Mouse (Mus musculus): Measurements from ENCODE around the gene Slamf1.
"Not testable (repeated sequence)": the region's sequence is repeated elsewhere in the genome, so short reads cannot be mapped to it uniquely, and the experiment has no call there.

Slamf1 gene

DNA sequence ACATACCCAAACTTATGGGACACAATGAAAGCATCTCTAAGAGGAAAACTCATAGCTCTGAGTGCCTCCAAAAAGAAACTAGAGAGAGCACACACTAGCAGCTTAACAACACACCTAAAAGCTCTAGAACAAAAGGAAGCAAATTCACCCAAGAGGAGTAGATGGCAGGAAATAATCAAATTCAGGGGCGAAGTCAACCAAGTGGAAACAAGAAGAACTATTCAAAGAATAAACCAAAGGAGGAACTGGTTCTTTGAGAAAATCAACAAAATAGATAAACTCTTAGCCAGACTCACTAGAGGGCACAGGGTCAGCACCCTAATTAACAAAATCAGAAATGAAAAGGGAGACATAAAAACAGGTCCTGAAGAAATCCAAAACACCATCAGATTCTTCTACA lies 44.1 kb downstream of the Slamf1 start:
- not testable (repeated sequence) for DNase-seq

- no peak for DNase-seq
These were observed 48.9 kb downstream of the Slamf1 start for GRCm38 (mm10) chr1:171815545-171816439.

DNA sequence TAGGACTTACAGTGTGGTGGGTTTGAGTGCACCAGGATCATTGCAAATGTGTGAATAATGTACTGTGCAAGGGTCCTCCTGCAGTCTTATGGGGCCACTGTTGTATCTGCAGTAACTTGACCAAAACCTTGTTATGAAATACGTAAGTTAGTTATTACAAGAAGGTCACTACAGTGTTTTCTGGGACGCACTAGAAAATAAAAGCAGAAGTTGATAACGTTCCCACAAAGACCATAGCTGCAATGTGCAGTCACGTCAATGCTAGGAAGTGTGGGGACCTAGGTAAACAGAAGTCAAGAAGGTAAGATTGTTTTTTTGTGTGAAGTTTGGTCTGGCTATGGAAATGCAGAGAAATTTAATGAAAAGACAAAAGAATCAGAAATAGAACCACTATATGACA lies 50.1 kb downstream of the Slamf1 start:
- DNase-seq: no peak

- DNase-seq: no peak
These were observed 54.4 kb downstream of the Slamf1 start for GRCm38 (mm10) chr1:171821331-171821730.

GRCm38 (mm10) chr1:171825462-171825861 lies 58.5 kb downstream of the Slamf1 start:
- DNase-seq: no peak

DNA sequence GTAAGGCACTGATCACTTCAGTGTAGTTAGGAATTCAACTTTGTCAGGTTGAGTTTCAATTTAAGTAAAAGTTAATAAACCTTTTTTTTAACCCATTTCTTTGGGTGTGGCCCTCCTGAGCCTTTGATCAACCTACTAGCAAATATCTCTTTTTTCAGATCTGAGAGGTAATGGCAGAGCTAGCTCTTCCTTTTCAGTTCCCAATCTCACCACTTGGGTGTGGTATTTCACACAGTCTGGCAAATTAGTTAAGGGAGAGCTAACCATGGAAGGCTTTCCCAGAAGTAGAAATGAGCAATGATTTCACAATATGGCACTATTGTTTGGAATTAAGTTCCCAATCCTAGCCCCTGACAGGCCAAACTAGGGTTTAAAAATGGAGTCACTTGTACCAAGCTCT lies 59.2 kb downstream of the Slamf1 start:
- DNase-seq: no peak

- DNase-seq: no peak
These were observed 60.7 kb downstream of the Slamf1 start for GRCm38 (mm10) chr1:171827674-171828073.

DNA sequence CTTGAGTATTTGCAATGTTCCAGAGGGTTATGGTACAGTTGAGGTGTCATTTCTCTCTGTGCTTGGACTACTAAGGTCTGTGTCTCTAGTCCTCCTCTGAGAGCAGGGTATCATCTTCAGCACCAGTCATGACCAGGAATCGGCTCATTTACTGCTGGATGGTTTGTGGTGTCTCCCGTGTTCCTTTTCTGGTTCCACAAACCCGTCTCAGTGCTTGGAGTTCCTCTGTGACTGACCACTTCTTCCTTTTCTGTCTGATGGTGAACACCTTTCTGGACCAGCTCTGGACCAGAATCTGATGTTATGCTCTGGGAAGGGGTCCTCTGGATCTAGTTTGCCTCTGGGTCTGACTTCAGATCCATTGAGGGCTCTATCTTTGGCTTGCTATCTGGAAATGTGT lies 72.6 kb downstream of the Slamf1 start, which contains the start of gene Cd84:
Gene Cd84 (plus strand): TSS at position 210 of the 400 bp plus-strand sequence.
- DNase-seq: no peak

DNA sequence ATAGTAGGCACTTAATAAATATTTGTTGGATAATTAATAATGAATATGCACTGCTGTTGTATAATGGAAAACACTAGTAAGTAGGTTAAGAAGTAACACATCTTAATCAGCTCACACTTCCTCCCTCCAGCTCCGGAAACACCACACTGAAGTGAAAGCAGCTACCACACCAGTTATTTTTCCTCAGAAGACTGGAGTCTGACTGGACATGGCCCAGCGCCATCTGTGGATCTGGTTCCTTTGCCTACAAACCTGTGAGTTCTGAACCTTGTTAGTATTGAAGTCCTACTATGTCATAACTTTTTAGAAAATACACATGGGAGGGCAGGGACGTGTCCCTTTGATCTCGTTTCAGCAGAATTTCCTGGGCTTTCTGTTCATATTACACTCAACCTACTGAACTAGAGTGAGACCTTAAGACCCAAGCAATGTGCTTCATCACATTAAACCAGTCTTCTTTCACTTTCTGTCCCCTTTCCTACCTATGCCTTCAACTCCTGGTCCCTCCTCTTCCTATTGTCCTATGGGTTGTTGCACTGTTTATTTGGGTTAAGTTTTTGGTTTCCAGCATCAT lies 73.6 kb downstream of the Slamf1 start:
- DNase-seq: no peak

- DNase-seq: no peak
These were observed 78.3 kb downstream of the Slamf1 start for GRCm38 (mm10) chr1:171845035-171845754.

- DNase-seq: no peak
These were observed 81.3 kb downstream of the Slamf1 start for GRCm38 (mm10) chr1:171848201-171848600.

- no peak for DNase-seq
These were observed 81.8 kb downstream of the Slamf1 start for GRCm38 (mm10) chr1:171848757-171849156.

DNA sequence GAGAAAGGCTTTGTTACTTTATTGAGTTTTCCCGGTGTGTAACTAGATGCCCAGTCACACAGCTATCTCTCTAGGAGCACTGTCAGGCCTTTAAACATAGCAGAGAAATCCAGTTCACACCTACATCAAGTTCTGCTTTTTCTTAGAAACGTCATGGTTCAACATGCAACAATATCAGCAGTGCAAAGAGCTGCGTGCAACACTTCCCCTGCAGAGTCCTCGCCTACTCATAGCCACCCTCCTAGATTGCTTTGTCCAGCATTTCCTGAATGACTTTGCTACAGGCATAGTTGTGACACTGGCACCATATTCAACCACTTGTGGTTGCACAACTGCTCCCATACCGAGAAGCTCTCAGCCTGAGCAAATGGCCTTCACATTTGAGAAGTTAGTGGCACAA lies 82.5 kb downstream of the Slamf1 start:
- no peak for DNase-seq
